Mouse (Mus musculus) T-helper 17 cell (primary cell): Measurements from ENCODE around the gene Srbd1.

ENCODE experiments used
- in situ Hi-C, 2 experiments: fragments of 300-600 bp; cut with MboI, MseI; formaldehyde crosslinking; loops; 1 replicate in 1 of 2; 2 replicates in 1 of 2; pipeline ENCODE4 v1.15.1; 2025; ENCODE audit warnings: high pct_unique_total_duplicates in 2 of 2

Gene Srbd1

DNA sequence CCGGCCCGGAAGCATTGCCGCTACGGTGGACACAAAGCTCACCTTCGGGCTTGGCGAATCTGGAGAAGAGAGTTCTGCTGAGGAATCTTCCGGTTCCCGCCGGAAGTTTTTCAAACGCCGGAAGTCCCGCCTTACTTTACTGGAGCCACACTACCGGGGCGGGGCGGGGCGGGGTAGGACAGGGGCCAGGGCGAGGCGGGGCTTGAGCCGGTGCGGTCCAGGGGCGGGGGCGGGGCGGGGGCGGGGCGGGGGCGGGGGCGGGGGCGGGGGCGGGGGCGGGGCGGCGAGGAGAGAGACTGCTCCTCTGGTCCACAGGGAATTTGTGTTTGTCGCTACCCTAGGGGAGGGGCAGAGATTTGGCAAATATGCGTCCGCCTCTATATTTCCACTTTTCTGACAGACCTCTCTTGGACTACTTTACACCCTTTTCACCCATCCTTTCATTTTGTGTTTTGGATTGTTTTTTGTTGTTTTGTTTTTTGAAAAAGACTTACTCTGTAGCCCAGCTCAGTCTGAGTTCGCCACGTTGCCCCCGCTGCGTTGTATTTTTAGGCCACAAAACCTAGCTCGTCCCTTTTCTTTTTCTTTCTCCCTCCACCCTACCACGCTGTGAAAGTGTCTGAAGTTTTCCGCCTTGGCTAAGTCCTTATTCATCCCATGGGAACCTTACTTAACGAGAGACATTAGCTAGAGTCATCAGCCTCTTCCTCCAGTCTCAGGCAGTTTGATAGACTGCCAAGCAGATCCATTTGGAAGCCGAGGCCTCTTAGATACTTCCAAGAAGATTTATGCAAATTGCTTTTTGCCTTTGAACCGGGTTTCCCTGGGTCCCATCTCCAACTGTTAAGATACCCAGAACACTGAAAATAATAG, at the start of gene Srbd1:
Gene Srbd1 (minus strand): TSS at position 97 of the 873 bp plus-strand sequence.
- in situ Hi-C loops, result no loop called here

DNA sequence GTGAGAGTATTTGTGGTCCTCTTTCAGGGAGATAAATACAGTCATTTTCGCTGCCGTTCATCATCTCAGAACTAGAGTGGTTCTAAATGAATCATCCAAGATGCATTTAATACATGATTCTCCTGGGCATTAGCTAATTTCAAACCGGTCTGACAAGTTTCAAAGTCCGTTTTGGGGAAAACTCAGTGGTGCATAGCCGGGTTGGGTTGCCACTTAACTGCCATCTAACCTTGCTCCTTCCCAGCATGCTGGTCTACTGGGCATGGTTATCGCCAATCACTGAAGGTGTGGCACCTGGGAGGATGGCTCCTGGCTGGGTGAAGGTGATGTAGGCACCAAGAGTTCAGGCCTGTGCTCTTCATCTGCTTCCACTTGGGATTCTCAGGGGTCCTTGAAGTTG, 49.0 kb upstream of the Srbd1 start:
- in situ Hi-C loops, result no loop called here

DNA sequence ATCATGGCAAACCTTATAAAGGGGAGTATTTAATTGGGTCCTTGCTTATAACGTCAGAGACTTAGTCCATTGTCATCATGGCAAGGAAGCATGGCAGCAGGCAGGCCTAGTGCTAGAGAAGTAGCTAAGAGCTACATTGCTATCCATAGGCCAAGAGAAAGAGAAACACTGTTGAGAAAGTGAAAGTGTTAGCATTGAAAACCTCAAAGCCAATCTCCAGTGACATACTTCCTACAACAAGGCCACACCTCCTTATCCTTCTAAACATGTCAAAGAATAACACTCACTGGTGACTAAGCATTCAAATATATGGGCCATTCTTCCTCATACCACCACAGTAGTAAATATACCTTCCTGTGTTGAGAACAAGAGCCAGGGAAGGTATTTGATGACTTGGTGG, 42.8 kb upstream of the Srbd1 start:
- in situ Hi-C loops, result no loop called here

DNA sequence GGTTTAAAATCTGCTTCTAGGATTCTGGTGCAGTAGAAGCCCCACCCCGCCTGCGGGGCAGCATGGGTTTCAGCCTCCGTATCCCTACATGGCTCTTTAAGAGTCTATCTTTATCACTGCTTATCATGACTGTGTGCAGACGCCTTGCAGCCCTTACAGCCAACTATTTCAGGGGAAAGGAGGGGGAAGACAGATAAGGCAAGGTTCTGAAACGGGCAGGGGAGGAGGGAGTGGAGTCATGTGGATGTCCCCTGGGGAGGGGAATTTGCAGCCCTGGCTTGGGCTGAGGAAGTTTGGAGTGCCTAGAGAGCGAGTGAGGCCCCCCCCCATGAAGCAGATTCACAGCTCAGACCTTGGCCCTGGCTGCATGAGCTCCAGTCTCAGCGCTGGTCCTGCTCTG, 40.6 kb upstream of the Srbd1 start:
- in situ Hi-C loops, result no loop called here

DNA sequence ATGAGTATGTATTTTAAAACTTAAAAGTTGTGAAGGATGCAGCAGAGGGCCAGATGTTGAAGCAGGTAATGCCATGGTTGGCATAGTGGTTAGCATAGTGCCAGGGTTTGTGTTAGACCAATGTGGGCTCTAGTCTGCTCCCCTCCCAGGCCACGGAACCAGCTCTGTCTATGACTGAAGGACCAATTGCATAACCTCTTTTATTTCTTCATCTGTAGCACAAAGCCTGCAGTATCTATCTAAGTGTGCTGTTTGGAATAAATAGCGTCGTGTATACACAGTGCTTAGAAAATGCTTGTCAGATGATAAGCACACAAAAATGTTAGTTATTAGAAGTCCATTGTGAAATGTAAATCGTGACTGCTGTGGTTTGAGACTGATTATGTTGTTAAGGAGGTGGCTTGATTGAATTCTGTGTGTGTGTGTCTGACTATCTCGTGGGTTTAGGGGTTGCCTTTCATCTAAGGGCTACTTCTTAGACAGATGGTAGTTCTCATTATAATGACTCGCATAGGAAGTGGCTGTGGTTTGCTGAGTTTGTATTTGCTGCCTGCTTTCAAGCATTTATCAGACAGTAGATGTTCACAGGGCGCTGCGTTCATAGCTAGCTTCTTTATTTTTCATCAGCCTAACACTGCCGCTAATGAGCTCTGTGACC, 39.7 kb upstream of the Srbd1 start:
- in situ Hi-C loops, result no loop called here

DNA sequence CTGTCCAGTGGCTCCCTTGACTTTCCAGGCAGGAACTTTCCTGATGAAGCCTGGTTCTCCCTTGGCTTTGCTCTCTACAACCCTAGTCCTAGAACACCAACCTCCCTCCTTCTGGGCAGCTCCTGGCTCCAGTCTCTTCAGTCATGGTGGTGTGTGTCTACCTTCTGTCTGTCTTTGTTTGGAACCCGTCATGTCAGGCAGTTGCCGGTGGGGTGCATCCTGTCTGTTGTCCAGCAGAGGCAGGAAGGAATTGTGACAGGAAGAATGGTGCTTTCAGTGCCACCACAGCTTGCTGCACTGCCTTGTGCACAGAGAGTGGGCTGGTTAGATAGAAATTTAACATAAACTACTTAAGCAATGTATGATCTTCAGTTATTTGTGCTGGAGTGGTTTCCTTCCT, 38.8 kb upstream of the Srbd1 start:
- in situ Hi-C loops, result no loop called here

DNA sequence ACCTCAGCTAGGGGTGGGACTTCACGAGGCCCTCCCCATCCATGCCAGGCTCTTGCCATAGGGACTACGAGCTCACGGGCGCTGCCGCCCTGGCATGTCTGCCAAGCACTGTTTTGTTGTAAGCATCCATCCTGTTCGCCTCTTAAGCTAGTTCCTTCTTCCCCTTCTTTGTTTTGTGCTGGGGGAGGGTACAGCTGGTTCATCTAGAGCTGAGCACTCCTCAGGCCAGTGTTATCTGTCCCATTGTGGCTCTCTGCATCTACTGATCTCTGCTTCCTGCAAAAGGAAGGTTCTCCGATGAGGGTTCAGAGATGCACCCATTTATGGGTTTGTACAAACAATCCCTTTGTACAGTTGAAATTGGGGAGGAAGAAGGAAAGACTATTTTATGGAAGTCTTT, 31.7 kb upstream of the Srbd1 start:
- in situ Hi-C loops, result no loop called here

DNA sequence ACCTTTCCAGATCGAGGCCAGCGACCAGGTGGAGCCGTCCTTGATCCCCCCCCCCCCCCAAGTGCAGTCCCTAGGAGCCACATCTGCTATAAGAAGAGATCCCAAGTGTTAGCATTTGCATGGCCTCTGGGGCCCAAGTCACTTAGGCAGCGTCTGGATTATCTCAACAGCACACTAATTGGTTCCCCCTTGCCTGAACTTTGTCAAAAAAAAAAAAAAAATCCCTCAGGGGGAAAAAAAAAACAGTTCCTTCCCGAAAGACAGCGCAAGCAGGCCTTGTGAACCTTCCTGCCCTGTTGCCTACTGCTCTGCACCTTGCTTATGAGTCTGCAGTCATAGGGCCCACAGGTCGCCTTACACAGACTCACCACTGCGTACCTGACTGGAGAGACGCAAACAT, 30.5 kb upstream of the Srbd1 start:
- in situ Hi-C loops, result no loop called here

DNA sequence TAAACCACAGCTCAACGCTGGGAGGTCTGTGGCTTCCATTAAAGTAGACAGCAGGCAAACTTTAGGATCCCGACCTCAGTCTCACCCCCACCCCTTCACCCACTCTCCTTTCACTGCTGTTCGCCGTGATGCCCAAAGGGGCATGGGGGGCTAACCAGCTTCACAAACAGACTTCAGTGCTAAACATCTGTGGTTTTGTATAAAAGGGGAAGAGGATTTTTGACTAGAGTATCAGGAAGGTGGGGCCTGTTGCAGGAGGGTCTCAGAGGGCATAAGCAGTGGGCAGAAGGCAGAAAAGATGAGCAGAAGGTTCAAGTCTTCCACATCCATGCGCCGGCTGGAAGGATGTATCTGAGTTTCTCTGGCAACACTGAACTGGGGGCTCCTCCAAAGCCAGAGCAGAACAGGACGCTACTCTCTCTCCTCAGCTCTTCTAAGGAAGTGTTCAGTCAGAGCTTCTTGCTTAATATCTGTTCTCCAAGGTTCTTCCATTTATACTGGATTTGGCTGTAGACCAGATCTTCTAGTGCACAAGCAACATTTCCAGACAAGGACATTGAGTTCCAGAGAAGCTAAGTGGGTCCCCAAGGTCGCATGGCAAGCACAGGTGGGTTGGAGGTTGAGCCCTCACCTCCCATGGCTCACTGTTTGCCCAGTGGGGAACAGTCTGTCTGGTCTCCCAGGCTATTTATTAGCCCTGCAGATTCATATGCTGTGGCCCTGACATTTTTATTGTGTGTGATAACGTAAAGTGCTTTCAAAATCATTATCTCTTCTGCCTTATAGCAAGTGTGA, 25.4 kb upstream of the Srbd1 start:
- in situ Hi-C loops, result no loop called here

DNA sequence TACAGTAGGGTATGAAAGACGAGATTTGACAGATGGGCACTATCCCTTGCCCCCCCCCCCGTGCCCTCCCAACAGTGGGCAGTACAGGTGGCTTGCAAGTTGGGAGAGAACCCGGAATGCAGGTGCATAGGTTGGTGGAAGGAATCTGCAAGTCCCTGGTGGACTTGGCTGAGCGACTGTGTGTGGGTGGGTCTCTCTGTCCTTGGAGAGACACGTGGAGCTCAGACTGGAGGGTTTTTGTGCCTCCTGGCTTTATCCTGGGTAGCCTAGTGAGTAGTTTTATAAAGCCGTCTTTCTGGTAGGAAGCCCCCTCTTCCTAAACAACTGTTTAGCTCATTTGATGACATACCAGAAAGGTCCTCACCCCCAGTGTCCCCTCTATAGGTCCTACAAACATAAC, 24.1 kb upstream of the Srbd1 start:
- in situ Hi-C loops, result loop anchor here in 1 of 2 experiments (5.0 to 10.0 kb wide), 3 partner anchors 46 to 278 kb away; no protein-coding TSS in a partner anchor

DNA sequence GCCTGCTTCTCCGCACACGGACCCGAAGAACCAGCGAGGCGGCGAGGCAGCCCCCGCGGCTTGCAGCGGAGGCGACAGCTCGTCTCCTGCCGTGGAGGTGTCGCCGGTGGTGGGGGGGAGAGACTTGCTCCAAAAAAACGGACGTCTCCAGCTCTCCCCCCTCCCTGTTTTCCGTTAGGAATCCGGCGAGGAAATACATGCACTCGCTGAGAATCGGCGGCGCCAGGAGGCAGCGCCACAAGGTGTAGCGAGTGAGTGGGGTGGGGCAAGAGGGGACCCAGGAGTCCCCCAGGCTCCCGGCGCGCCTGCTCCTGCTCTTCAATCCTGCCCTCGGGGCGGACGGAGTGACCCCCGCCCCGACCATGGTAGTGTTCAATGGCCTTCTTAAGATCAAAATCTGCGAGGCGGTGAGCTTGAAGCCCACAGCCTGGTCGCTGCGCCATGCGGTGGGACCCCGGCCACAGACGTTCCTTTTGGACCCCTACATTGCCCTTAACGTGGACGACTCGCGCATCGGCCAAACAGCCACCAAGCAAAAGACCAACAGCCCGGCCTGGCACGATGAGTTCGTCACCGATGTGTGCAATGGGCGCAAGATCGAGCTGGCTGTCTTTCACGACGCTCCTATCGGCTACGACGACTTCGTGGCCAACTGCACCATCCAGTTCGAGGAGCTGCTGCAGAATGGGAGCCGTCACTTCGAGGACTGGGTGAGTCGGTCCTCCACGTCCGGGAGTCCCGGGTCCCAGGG, 23.4 kb upstream of the Srbd1 start:
- in situ Hi-C loops, result loop anchor here in 1 of 2 experiments (5.0 to 10.0 kb wide), 3 partner anchors 46 to 279 kb away; no protein-coding TSS in a partner anchor

DNA sequence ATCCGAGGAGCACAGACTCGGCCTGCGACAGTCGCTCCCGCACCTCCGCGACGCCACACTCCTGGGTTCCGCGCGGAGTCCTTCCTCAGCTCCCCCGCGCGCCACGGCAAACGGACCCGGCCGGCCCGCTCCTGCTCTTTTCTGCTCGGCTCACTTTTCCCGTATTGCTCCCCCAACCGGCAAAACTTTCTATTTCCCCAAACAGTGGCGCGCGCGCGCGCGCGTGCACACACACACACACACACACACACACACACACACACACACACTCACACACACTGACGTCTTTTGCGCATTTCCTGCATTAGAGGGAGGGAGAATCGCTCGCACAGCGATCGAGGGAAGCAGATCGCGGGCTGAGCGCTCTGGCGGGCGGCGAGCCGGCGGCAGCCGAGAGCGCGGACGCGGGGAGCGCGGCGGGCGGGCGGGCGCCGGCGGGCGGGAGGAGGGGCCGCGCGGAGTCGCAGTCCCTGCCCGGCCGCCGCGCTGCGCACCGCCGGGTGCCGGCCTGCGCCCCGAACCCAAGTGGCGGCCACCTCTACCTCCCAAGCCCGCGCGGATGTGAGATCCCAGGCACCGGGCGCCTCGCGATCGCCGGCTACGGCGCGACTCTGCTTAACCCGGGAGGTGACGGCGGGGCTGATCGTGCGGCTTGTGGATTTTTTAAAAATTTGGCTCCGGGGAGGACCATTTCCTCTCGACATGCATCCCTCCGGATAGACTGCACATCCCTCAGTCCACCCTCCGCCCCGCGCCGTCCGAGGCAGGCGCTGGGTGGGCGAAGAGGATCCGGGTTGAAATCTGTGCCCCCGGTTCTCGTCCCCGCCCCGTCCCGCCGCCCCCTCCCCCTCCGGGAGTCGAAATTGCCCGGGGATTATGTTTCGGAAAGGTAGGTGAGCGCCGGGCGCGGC, 22.6 kb upstream of the Srbd1 start, which contains the start of gene Prkce:
Gene Prkce (plus strand): TSS at position 466 of the 911 bp plus-strand sequence.
- in situ Hi-C loops, result loop anchor here in 1 of 2 experiments (5.0 to 10.0 kb wide), 3 partner anchors 47 to 280 kb away; no protein-coding TSS in a partner anchor

DNA sequence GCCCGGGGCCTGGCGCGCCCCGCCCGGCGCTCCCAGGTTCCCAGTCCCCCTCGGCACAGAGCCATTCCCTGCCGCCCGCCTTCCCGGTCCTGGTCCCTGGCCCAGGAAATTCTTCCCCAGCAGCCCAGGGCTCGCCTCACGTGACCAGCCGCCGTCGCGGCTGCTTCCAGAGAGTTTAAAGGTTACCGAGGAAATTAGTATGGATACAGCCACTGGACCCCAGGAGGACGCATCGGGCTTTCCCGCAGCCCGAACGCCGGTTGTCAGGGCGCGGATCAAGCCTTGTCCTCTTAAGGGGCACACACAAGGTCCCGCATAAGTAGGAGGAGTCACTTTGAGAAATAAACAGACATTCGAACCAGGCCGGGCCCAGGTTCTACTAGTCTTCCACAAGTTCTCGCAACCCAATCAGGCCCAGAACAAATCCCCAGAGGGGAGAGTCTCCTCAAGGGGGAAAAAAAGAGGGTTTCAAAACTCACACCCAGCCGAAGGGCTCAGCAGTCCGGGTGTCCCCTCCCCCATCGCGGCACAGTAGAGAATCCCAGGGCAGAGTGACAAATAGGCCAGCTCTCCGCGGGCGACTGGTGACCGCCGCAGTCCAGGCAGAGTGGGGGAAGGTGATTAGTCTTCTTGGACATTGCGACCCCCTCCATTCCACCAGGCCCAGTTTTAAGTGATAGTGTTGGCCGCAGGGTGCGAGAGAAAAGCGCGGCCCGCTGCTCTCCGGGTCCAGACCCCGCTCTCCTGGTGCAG, 21.8 kb upstream of the Srbd1 start:
- in situ Hi-C loops, result loop anchor here in 1 of 2 experiments (5.0 to 10.0 kb wide), 3 partner anchors 48 to 281 kb away; no protein-coding TSS in a partner anchor

DNA sequence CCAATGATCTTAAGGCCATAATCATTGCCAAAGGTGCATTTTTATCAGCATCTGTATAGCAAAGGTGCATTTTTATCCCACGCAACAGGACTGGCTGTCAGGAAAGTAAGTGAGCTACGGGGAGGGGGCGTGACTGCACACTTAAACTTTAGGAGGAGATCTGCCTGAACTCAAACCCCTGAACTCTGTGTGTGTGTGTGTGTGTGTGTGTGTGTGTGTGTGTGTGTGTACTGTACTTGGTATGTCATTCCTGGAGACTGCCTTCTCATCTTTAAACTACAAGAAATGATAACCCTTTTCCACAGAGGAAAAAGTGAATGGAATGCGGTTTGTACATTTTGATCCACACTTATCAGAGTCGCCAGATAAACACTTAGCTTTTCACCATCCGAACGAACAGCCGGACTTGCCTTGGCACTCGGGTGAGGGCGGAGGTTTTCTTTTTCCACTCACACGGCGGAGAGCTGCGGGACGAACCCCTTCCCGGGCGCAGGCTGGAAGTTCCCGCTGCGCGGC, 21.1 kb upstream of the Srbd1 start:
- in situ Hi-C loops, result loop anchor here in 1 of 2 experiments (5.0 to 10.0 kb wide), 3 partner anchors 49 to 281 kb away; no protein-coding TSS in a partner anchor

DNA sequence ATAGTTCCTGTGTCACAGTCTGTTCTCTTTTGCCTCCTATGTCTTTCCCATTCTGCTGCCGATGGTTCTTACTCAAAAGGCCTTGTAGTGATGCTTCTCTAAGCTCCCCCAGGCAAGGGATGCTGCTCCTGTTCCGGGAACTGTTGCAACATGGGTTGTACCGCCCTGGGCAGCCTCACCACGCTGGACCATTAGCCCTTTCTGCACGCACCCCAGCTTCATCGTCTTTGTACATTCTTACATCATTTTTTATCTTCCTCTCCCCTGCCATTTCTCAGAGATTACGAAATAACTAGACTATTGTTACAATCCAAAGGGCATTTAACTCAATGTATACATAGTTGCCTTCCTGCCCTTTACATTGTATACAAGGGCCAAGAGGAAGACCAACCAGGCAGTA, 19.4 kb upstream of the Srbd1 start:
- in situ Hi-C loops, result loop anchor here (5.0 to 10.0 kb wide), 2 partner anchors 50 to 278 kb away; no protein-coding TSS in a partner anchor

DNA sequence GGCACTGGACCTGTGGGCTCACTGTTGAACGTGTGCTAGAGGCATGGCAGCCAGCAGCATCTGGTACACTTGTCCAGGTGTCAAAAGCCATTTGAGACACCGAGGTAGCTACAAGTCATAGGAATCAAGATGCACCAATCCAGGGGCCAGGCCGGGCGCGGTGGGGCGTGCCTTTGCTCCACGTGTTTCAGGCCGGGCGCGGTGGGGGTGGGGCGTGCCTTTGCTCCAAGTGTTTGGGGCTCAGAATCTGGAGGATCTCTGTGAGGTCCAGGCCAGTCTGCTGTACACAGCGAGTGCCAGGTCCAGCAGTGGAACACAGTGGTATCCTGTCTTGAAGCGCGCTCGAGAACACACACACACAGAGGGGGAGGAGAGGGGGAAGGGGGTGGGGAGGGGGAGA, 17.7 kb upstream of the Srbd1 start:
- in situ Hi-C loops, result loop anchor here (5.0 to 10.0 kb wide), 2 partner anchors 52 to 280 kb away; no protein-coding TSS in a partner anchor

DNA sequence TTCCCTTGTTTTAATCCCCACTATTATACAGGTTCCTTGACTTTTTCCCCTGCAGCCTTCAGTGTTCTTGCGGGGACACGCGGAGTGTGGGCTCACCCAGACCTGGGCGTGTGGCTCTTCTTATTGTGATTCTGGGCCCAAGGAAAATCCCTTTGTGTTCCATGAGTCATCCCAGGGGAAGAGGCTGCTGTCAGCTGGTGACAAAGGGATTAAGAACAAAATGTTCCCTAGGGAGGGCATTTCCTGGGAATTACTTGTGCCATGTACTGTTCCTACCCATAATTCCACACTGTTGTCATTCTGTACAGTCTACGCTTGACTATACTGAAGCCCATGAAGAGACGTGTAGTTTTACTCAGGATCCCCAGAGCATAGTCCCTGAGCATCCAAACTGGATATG, 12.0 kb upstream of the Srbd1 start:
- in situ Hi-C loops, result loop anchor here in 1 of 2 experiments (5.0 kb wide), 1 partner anchor 60 kb away; no protein-coding TSS in a partner anchor

DNA sequence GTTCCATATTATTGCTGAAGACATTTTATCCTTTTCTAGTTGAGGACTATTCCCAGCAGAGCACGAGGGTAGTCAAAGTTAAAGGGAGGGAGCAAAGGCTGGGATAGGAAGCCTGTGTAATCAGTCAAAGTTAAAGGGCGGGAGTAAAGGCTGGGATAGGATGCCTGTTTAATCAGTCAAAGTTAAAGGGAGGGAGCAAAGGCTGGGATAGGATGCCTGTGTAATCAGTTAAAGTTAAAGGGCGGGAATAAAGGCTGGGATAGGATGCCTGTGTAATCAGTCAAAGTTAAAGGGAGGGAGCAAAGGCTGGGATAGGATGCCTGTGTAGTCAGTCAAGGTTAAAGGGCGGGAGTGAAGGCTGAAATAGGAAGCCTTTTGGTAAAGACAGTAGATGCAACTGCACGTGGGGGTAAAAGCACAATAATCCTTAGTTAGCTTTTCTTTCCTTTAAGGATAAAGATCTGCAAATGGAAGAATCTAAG, 5.9 kb upstream of the Srbd1 start:
- in situ Hi-C loops, result no loop called here
